Mouse (Mus musculus) CD4-positive, CD25-positive, alpha-beta regulatory T cell, adult 2 months (primary cell): ENCODE data around the gene Cyp39a1.
A peak's percentile ranks its signal among the peaks of the same experiment; 100 is the strongest.

Source experiments
- DNase-seq: peaks from one replicate; pipeline ENCODE4 v3.0.0-alpha.2; 2012; ENCODE audit warnings: low read depth, low spot score

Cyp39a1 gene

GRCm38 (mm10) chr17:43677317-43677716 lies 10.1 kb downstream of the Cyp39a1 start:
- DNase-seq, result no peak

DNA sequence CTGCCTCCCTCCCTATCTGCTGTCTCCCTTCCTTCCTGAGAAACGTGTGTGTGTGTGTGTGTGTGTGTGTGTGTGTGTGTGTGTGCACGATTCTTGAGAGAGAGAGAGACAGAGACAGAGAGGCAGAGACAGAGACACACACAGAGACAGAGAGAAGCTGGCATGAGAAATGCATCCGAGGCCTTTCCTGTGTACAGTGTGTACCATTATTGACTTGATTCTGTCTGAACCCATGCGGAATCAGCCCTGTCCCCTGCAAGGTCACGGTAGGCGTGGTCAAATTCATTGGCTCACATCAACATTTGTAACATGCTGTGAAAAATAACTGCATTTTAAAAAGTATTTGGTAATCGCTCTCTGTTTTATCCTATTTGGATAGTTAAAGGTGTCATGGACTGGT lies 16.9 kb downstream of the Cyp39a1 start:
- no peak for DNase-seq

DNA sequence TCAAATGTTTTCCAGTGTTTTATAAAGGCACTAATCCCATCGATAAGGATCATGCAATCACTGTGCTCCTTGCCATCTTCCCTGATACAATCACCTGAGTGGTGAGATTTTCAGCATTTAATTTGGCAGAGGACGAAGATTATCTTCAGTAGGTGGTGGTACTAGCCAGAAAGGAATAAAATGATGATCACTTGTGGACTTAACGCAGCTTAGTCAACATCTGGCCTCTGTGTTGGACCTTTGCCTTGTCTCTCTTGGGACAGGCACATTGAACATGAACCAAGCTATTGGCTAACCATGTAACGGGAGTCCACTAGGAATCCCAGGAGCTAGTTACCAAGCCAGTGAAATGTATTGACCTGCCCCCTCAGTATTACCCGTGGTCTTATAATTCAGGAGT lies 17.4 kb downstream of the Cyp39a1 start:
- no peak for DNase-seq

DNA sequence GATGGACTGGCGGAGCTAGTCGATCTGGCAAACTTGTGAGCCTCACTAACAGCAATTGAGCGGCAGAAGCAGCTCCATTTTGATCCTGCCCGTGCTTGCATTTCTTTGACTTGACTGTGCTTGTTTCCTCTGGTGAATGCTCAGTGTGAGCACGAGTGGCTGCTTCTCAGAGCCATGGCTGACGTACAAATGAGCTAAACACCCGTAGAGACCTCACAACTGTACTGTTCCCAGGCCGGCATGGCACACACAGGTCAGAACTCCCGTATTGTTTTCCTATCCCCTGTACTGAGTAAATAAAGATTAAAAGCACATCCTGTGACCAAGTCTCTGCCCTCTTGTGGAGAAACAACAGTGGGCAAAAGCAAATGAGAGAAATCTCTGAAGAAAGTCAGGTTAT lies 22.4 kb downstream of the Cyp39a1 start:
- no peak for DNase-seq

DNA sequence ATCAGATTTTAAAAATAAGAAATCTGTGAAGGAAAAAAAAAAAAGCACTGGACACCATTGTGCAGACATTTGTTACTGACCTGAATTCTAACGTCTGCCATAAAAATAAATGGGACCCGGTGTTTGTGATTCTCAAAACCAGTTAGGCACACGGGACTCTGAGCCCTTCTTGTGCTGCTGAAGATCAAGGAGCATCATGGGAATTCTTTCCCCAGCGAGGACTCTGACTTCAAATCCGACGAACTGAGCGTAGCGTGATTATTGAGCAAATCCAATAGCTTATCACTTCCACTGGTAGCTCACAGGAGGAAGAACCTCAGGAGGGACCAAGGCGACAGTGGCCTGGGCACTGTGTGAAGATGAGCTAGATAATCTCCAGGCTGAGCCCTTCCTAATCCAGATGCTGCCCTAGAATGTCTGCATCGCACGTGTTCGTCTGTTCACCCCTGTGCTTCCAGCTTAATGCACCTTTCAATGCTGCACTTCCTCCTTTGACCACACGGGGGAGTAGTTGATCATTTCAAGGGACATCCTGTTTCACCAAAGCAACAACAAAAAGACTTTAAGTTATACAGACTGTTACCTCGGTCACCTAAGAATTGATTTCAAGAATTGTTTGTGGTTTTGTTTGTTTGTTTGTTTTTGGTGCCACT lies 31.9 kb downstream of the Cyp39a1 start:
- DNase-seq, result peak; percentile 79

- peak; percentile 57 for DNase-seq
Measured at GRCm38 (mm10) chr17:43701060-43701459, 33.8 kb downstream of the Cyp39a1 start.

DNA sequence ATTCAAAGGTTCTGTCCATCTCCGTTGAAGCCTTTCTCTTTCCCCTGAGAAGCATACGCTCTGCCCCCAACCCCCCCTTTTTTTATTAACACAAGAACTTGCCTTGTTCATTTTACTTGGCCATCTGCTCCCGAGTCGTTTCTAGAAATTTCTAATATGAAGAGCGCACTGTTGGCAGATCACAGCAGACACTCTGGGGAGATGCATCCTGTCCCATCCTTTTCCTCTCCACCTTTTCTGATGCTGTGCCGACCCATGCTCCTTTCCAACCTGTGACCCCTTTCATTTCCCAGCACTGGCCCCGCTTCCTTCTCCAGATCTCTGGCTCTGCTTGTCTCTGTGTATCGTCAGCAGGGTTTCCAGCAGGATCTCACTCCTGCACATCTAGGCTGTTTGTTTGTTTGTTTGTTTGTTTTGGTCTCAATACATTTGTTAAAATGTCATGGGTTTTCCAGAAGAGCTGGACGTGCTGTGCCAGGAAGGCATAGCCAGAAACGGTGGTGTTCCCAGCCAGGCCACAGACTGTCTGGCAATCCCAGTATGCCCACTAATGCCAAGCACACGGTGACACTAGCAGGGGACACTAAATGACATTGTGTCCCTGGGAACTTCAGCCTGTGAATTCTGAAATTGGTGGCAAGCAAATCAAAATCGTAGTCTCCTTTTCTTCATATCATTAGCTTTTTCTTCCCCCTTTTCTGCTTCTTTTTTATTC lies 37.1 kb downstream of the Cyp39a1 start:
- DNase-seq, result no peak

DNA sequence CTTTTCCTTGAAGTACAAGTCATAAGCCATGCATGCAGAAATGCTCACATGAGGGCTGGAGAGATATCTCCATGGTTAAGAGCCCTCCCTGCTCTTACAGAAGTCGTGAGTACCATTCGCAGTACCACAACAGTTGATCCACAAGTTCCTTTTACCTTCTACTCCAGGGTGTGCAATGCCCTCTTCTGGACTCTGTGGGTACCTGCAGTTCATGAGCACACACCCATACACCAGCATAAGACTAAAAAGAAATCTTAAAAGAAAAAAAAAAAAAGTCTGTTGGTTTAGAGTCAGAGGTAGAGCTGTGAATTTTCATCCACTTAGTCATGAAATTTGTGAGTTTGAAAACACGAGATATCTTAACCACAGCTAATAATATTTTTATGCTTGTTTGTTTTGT lies 39.5 kb downstream of the Cyp39a1 start:
- no peak for DNase-seq

- no peak for DNase-seq
Measured at GRCm38 (mm10) chr17:43707254-43707653, 40.0 kb downstream of the Cyp39a1 start.

GRCm38 (mm10) chr17:43711557-43712352 lies 44.5 kb downstream of the Cyp39a1 start:
- no peak for DNase-seq

DNA sequence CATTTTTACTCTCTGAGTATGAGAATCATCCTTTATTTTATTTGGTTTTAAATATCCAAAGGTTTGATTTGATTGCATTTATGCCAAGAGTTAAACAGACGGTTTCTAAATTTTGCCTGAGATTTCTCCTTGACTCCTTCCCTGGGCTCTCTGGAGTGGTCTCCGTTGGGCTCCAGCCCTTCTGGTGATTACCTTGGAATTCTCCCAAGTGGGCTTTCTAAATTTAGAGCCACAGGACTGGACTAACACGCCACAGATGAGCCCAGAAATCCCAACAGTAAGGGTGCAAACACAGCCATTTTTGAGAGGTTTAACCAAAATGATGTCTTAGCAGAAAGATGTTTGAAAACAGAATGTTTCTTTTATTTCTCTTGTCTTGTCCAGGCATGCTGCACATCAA lies 47.0 kb downstream of the Cyp39a1 start:
- DNase-seq, result no peak

DNA sequence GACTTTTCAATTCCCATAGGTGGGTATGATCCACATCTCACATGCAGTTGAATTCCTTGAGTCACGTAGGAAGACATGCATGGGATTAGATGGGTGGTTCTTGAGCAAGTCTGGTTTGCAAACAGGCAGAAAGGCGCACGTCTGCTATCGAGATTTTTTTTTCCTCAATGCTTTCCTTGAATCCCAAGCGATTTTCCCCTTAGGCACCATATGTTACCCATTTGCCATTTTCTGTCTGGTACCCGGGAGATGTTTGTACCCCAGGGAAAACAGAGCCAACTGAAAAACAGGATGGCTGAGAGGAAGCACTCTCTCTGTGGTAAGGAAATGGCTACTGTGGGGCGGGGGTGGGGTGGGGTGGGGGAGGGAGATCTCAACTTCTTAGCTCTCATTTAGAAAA lies 49.4 kb downstream of the Cyp39a1 start:
- DNase-seq, result no peak

- DNase-seq, result no peak
Measured at GRCm38 (mm10) chr17:43719401-43719800, 52.2 kb downstream of the Cyp39a1 start.

GRCm38 (mm10) chr17:43724480-43724879 lies 57.3 kb downstream of the Cyp39a1 start:
- no peak for DNase-seq

DNA sequence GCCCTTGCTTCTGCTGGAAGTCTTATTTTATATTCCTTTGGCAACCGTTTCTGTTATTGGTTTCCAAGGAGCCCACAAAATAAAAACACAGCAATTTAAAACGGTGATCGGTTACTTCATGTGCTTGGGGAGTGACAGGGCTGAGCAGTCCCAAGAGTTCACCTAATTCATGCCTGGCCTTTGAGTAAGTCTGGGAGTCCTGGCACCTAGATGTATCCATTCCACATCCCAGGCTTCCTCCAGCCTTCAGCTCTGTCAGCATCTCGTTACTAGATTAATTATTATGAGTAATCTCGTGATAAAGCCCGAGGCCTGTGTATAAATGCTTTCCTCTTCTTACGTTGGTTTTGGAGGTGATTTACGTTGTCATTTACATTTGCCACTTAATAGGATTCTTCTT lies 64.1 kb downstream of the Cyp39a1 start:
- DNase-seq, result no peak

DNA sequence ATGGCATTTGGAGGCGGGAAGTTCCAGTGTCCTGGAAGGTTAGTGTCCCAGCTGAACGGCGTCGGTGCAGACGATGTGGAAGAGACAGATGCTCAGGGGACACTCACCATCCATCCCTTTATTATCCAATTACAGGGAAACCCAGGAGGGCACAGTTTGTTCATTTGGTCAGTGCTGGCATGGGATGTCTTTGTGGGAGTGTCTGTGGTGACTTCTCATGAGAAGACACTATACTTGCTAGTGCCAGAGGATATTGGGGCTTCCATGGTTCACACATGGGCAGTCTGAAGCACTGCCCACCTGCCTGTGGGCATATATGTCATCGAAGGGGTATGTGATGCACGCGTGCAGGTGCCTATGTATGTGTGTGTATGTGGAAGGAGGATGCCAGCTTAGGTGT lies 64.8 kb downstream of the Cyp39a1 start:
- DNase-seq, result no peak

DNA sequence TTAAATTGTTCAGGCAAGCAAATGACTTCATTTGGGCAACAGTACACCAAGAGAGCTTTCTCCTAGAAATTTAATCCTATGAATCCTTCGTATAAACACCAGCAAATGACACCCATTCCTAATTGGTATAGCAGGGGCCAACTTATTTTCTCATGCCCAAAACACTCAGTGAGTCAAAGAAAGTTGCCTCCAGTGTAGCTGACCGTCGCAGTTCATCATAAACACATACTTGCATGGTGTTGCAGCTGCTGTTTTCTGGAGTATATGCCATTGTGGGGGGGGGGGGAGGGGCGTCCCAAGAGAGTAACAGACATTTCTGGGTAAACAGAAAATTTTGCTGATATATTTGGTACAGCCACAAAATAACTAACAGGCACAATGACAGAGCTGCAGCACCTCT lies 67.0 kb downstream of the Cyp39a1 start:
- no peak for DNase-seq

- DNase-seq, result no peak
Measured at GRCm38 (mm10) chr17:43743933-43744332, 76.7 kb downstream of the Cyp39a1 start.

DNA sequence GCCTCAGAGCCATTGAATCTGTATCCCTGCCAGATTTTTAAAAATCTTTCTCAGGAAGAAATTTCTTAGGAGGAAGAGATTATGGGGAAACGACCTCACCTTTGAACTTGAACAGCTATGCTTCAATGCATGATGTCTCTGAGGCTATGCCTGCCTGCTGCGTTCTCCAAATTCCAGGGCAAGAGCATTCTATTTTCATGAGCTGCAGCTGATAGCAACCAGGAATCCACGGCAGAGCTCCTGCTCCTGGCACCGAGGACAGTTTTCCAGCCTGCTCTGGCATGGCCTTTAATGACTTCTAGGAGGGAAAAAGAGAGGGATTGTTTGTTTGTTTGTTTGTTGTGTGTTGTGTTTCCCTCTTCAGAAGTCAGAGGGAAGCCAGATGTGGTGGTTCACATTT lies 77.2 kb downstream of the Cyp39a1 start:
- no peak for DNase-seq

DNA sequence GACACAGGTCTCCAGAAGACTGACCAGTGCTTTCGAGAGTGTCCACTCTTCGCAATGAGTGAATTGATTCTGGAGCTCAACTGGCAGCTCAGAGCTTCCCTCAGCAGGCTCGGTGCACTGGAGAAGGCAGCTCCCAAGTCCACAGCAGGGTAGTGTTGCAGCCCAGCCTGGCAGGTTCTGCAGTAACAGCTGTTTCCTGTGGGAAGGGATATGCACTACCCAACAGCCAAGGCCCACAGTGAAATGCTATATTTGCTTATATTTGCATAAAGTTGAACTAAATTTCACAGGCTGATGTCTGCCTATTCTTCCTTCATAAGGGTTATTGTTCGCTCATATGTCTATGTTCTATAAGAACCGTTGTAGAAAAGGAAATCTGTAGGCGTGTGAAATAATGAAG lies 83.9 kb downstream of the Cyp39a1 start:
- DNase-seq, result no peak

DNA sequence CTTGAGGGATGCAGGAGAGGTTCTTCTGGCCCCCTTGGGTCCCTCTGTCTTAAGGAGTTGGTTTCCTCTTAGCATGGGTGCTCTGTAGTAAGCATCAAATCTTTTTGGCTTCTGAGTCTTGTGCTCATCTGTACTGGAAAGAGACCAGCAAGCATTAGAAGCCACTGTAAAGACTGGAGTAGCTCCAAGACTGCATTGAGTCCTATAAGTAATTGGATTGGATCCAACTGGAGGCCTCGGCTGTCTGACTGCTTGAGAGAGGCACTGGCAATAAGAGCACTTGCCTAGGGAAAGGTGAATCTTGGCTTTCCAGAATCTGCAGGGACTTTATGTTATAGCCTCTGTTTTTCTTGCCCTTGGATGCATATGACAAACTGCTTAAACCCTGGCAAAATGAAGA lies 85.6 kb downstream of the Cyp39a1 start:
- no peak for DNase-seq

GRCm38 (mm10) chr17:43754687-43755086 lies 87.5 kb downstream of the Cyp39a1 start:
- no peak for DNase-seq
